Mouse (Mus musculus): ENCODE measurements at regions not wholly inside any gene's neighbourhood (a gene's known extent, or its start where the extent isn't known, plus 50 kb on each side); places are given as distances from the start of the nearest gene placed in this dataset.

DNA sequence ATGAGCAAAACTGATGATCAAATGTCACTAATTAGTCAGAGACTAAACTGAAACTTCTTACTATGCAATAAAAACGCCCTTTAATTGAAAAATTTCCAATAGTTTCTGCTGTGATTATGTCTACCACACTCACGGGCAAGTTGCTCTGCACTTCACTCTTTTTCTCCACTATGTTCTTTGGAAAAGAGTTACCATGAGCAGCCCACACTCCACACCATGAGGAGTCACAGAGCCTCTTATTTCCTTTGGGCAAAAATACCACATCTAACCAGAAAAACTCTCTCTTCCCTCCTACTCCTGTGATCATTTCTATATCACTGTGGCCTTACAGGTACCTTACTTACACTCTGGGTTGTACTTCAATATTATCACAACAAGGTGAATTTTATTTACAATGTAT is 174.7 kb downstream of the Gm11361 start:
- no peak for TF ChIP-seq POLR2A (IDR thresholded peaks at IDR 0.05; ENCODE audit: borderline replicate concordance, insufficient read depth, low read length)
- TF ChIP-seq CTCF (IDR thresholded peaks at IDR 0.05; ENCODE audit: borderline replicate concordance, insufficient read depth, low read depth, low read length), result no peak
